Mouse (Mus musculus): ENCODE data around the gene Cldn15. TPM values are rescaled to one million over a fixed set of nuclear protein-coding genes. Genes with fewer than 3 reads are reported as not detected.

The Cldn15 gene
- total RNA-seq, 2 experiments from 2014 or later: 0.18 TPM; not detected in 1

- no peak for TF ChIP-seq CTCF (conservative IDR thresholded peaks at IDR 0.05)
- DNase-seq (ENCODE audit: low spot score in 2 of 2): peak in 1 of 2 experiments; percentile 42
- peak overlapping the region; percentile 65 for H3K4me3 ChIP-seq
- H3K27ac ChIP-seq: peak overlapping the region; percentile 90
Observed at GRCm38 (mm10) chr5:136953440-136953951, 12.9 kb upstream of the Cldn15 start.

GRCm38 (mm10) chr5:136955622-136956021 lies 10.8 kb upstream of the Cldn15 start:
- no peak overlapping the region for H3K27ac ChIP-seq
- no peak overlapping the region for H3K4me3 ChIP-seq
- TF ChIP-seq CTCF (conservative IDR thresholded peaks at IDR 0.05): no peak
- no peak for DNase-seq (ENCODE audit: low spot score in 2 of 2)

GRCm38 (mm10) chr5:136957250-136957649 lies 9.2 kb upstream of the Cldn15 start:
- Histone ChIP-seq H3K4me3 (no peak overlapping the region), H3K27ac (no peak overlapping the region)
- DNase-seq (ENCODE audit: low spot score in 2 of 2): no peak
- TF ChIP-seq CTCF (conservative IDR thresholded peaks at IDR 0.05): no peak

GRCm38 (mm10) chr5:136958991-136959605 lies 7.3 kb upstream of the Cldn15 start:
- Histone ChIP-seq H3K27ac (no peak overlapping the region), H3K4me3 (no peak overlapping the region)
- no peak for DNase-seq (ENCODE audit: low spot score in 2 of 2)
- no peak for TF ChIP-seq CTCF (conservative IDR thresholded peaks at IDR 0.05)

GRCm38 (mm10) chr5:136960053-136960452 lies 6.4 kb upstream of the Cldn15 start:
- no peak for TF ChIP-seq CTCF (conservative IDR thresholded peaks at IDR 0.05)
- no peak overlapping the region for H3K27ac ChIP-seq

GRCm38 (mm10) chr5:136961334-136961982 lies 5.0 kb upstream of the Cldn15 start:
- no peak for TF ChIP-seq CTCF (conservative IDR thresholded peaks at IDR 0.05)
- no peak for DNase-seq (ENCODE audit: low spot score in 2 of 2)
- H3K4me3 ChIP-seq: peak overlapping the region; percentile 89
- peak overlapping the region; percentile 97 for H3K27ac ChIP-seq

More at GRCm38 (mm10) chr5:136960053-136960452, 6.4 kb upstream of the Cldn15 start:
- DNase-seq (ENCODE audit: low spot score in 2 of 2): no peak
- no peak overlapping the region for H3K4me3 ChIP-seq

- DNase-seq (ENCODE audit: low spot score in 2 of 2): peak; percentile 87 to 91
- peak overlapping the region; percentile 89 for H3K4me3 ChIP-seq
- no peak for TF ChIP-seq CTCF (conservative IDR thresholded peaks at IDR 0.05)
- H3K27ac ChIP-seq: peak overlapping the region; percentile 97
Observed at GRCm38 (mm10) chr5:136961983-136962461, 4.4 kb upstream of the Cldn15 start.

GRCm38 (mm10) chr5:136962501-136962900 lies 3.9 kb upstream of the Cldn15 start:
- Histone ChIP-seq H3K27ac (peak overlapping the region; percentile 97), H3K4me3 (peak overlapping the region; percentile 89)
- DNase-seq (ENCODE audit: low spot score in 2 of 2): peak; percentile 70 to 75
- peak; percentile 98 for TF ChIP-seq CTCF (conservative IDR thresholded peaks at IDR 0.05)

- Histone ChIP-seq H3K27ac (peak overlapping the region; percentile 97), H3K4me3 (peak overlapping the region; percentile 89)
- no peak; the same call in 1 of the 2 replicates for TF ChIP-seq CTCF (conservative IDR thresholded peaks at IDR 0.05)
- no peak for DNase-seq (ENCODE audit: low spot score in 2 of 2)
Observed at GRCm38 (mm10) chr5:136962966-136963540, 3.4 kb upstream of the Cldn15 start.

- no peak for DNase-seq (ENCODE audit: low spot score in 2 of 2)
- Histone ChIP-seq H3K4me3 (no peak overlapping the region), H3K27ac (no peak overlapping the region)
- TF ChIP-seq CTCF (conservative IDR thresholded peaks at IDR 0.05): no peak
Observed at GRCm38 (mm10) chr5:136965210-136965609, 1.2 kb upstream of the Cldn15 start.

GRCm38 (mm10) chr5:136965686-136966085 lies 730 bp upstream of the Cldn15 start:
- TF ChIP-seq CTCF (conservative IDR thresholded peaks at IDR 0.05): no peak
- H3K27ac ChIP-seq: peak overlapping the region; percentile 19; the same call in 1 of the 2 replicates
- no peak for DNase-seq (ENCODE audit: low spot score in 2 of 2)
- H3K4me3 ChIP-seq: no peak overlapping the region

GRCm38 (mm10) chr5:136966861-136967455 lies 542 bp downstream of the Cldn15 start:
- Histone ChIP-seq H3K4me3 (no peak overlapping the region), H3K27ac (peak overlapping the region; percentile 46)
- no peak for DNase-seq (ENCODE audit: low spot score in 2 of 2)
- TF ChIP-seq CTCF (conservative IDR thresholded peaks at IDR 0.05): no peak

- no peak overlapping the region for H3K27ac ChIP-seq
- H3K4me3 ChIP-seq: no peak overlapping the region
- no peak for DNase-seq (ENCODE audit: low spot score in 2 of 2)
- TF ChIP-seq CTCF (conservative IDR thresholded peaks at IDR 0.05): no peak
Observed at GRCm38 (mm10) chr5:136967592-136967991, 1.2 kb downstream of the Cldn15 start.
